Mouse (Mus musculus) hindbrain, postnatal 0 days (tissue): ENCODE measurements around the gene Ankrd28. TPM values are rescaled to one million over a fixed set of nuclear protein-coding genes. Genes with fewer than 3 reads are reported as not detected.

Source experiments
- ATAC-seq: fragments of 200-750 bp; cut with Nextera tagmentation; 2 replicates; pipeline ENCODE4 v1.8.0; 2017; ENCODE audit warnings: mild to moderate bottlenecking, moderate TSS enrichment, moderate library complexity
- DNase-seq: peaks from one replicate; pipeline ENCODE4 v3.0.0-alpha.2; 2015; ENCODE audit warnings: low spot score
- H3K27ac ChIP-seq: fragments of 300-500 bp; sonication (generic); 2 replicates; pipeline ENCODE4 v1.5.1; 2014; ENCODE audit warnings: mild to moderate bottlenecking
- H3K27me3 ChIP-seq: fragments of 300-500 bp; sonication (generic); 2 replicates; pipeline ENCODE4 v1.6.1; 2014; ENCODE audit warnings: low read length, mixed read lengths; ENCODE audit not compliant: insufficient read depth
- H3K36me3 ChIP-seq: fragments of 300-500 bp; sonication (generic); 2 replicates; pipeline ENCODE4 v1.6.1; 2014; ENCODE audit warnings: low read length, mixed read lengths; ENCODE audit not compliant: insufficient read depth
- H3K4me1 ChIP-seq: fragments of 300-500 bp; sonication (generic); 2 replicates; pipeline ENCODE4 v1.6.1; 2014; ENCODE audit warnings: antibody characterized with exemption, low read length, mixed read lengths; ENCODE audit not compliant: insufficient read depth
- H3K4me2 ChIP-seq: fragments of 300-500 bp; sonication (generic); 2 replicates; pipeline ENCODE4 v1.6.1; 2014; ENCODE audit warnings: low read depth, mild to moderate bottlenecking, low read length, moderate library complexity, mixed read lengths
- H3K4me3 ChIP-seq: fragments of 300-500 bp; sonication (generic); 2 replicates; pipeline ENCODE4 v1.5.1; 2014; ENCODE audit warnings: low read length
- H3K9ac ChIP-seq: fragments of 300-500 bp; sonication (generic); replicated peaks from 2 replicates; pipeline ENCODE4 v1.6.1; 2014; ENCODE audit warnings: mild to moderate bottlenecking, low read length, moderate library complexity, mixed read lengths
- H3K9me3 ChIP-seq: fragments of 300-500 bp; sonication (generic); 2 replicates; pipeline ENCODE4 v1.6.1; 2016; ENCODE audit warnings: low read length, mixed read lengths
- CTCF ChIP-seq: IDR thresholded peaks from 2 replicates; pipeline ENCODE4 v1.5.1; 2016; ENCODE audit warnings: antibody characterized with exemption, control low read depth, low read depth
- WGBS: fragments of 180-500 bp; shearing (Covaris S2); extraction: QIAGEN DNeasy Blood & Tissue Kit; methylation state at CpG from one replicate; pipeline ENCODE4 v1.1.7; 2014; 5-methylcytosine and 5-hydroxymethylcytosine counted together
- polyA plus RNA-seq: library from polyadenylated mRNA; unstranded; fragments of >200 nt; fragmentation: Nextera tagmentation; extraction: Ambion mirVana; gene quantifications from 2 replicates; pipeline ENCODE4 v1.2.1, GENCODE M21; 2015
- total RNA-seq: library from RNA; depleted of rRNA; stranded (reverse); fragments of >200 nt; gene quantifications from 2 replicates; pipeline ENCODE4 v1.2.3, GENCODE M21; 2014

Gene Ankrd28
- total and polyA plus RNA-seq, 2 experiments from 2014 or later = 8.1 to 24.9 TPM

DNA sequence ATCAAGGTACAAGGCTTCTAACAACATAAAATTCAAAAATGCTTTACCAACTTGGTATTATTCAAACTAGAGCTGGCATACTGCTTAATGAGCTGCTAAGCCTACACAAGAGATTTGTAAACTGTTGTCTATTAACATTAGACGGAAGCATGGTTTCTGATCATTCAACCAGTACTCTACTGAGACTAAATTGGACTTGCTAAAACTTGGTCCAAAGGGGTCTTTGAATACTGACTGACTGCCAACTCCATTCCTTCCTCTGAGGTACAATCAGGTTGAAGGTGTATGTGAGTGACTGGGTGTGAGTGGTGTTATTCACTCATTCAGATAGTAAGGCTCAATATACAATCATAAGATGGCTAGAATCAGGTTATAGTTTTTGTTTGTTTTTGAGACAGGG, 107.7 kb downstream of the Ankrd28 start:
- Histone ChIP-seq H3K4me3 (no peak overlapping the region), H3K36me3 (peaks cover 34% of the 10 kb centered on the region), H3K27me3 (no peaks in the 10 kb centered on the region), H3K4me1 (no peaks in the 10 kb centered on the region), H3K27ac (no peak overlapping the region), H3K9me3 (no peaks in the 10 kb centered on the region), H3K9ac (no peak overlapping the region), H3K4me2 (no peak overlapping the region)
- ATAC-seq = no peak
- no peak for DNase-seq
- no peak for TF ChIP-seq CTCF
- WGBS = 85% methylated on average over 1 of the region's 1 CpGs

DNA sequence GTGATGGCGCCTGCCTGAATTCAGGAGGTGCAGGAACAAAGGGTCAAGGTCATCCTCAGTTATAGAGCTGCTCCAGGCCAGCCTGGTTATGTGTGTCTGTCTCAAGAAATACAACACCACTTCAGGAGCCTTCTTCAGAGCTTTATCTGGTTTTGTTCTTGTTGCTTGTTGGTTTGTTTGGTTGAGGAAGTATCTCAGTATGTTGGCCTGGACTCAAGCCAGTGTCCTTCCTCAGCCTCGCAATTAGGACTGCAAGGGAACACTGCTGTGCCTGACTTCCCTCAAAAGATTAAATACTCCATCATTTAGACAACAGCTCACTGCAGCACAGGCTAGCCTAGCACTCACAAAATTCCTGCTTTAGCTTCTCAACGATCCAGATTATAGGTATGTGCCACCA, 109.2 kb downstream of the Ankrd28 start:
- 79% methylated on average over 3 of the region's 3 CpGs for WGBS
- no peak for ATAC-seq

DNA sequence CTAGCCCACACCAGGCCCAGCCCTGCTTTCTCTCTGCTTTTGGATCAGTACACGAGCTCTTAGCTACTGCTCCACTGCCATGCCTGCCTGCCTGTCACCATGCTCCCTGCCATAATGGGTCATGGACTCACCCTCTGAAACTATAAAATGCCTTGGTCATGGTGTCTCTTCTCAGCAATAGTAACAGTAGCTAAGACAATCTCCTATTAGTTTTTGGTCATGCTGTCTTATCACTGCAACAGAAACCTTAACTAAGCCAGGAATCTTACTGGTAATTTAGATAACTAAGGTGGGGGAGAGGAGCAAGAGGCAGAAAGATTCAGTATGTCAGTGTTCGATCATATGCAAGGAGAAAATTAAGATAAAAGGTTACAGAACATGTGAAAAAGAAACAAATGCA, 112.1 kb downstream of the Ankrd28 start:
- Histone ChIP-seq H3K27me3 (no peaks in the 10 kb centered on the region), H3K9ac (no peak overlapping the region), H3K36me3 (peaks cover 31% of the 10 kb centered on the region), H3K4me1 (no peaks in the 10 kb centered on the region), H3K27ac (no peak overlapping the region), H3K4me2 (no peak overlapping the region), H3K9me3 (no peaks in the 10 kb centered on the region), H3K4me3 (no peak overlapping the region)
- TF ChIP-seq CTCF = no peak
- ATAC-seq (no peak), DNase-seq (no peak)
- WGBS = 89% methylated on average over 2 of the region's 2 CpGs

More for the DNA sequence above, 109.2 kb downstream of the Ankrd28 start:
- no peak overlapping the region for H3K4me3 ChIP-seq
- no peak for TF ChIP-seq CTCF
- H3K27ac ChIP-seq = no peak overlapping the region
- no peaks in the 10 kb centered on the region for H3K4me1 ChIP-seq
- H3K4me2 ChIP-seq = no peak overlapping the region
- H3K36me3 ChIP-seq = peaks cover 31% of the 10 kb centered on the region
- no peaks in the 10 kb centered on the region for H3K9me3 ChIP-seq
- H3K27me3 ChIP-seq = no peaks in the 10 kb centered on the region
- no peak overlapping the region for H3K9ac ChIP-seq
- DNase-seq = no peak

DNA sequence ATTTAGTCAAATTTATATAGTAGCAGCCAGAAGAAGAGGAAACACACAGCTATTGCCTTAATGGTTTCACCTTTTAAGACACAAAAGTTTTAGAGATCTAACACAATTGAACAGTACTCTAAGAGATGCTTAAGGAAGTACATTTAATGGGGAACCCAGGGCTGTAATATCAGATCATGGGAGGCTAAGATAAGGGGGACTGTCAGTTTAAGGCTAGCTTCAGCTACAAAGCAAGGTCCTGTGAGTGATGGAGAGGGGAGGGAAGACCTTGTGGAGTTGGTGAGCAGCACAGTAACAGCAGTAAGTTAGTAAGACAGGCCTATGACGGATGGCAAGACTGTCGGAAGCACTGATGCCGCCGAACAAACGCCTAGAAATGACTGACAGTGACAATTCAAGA, 113.1 kb downstream of the Ankrd28 start:
- 96% methylated on average over 5 of the region's 5 CpGs for WGBS
- H3K9me3 ChIP-seq = no peaks in the 10 kb centered on the region
- no peak overlapping the region for H3K4me2 ChIP-seq
- no peaks in the 10 kb centered on the region for H3K27me3 ChIP-seq
- H3K9ac ChIP-seq = no peak overlapping the region
- peaks cover 30% of the 10 kb centered on the region for H3K36me3 ChIP-seq
- no peak for DNase-seq
- no peaks in the 10 kb centered on the region for H3K4me1 ChIP-seq
- ATAC-seq = no peak
- H3K4me3 ChIP-seq = no peak overlapping the region
- no peak overlapping the region for H3K27ac ChIP-seq
- no peak for TF ChIP-seq CTCF

DNA sequence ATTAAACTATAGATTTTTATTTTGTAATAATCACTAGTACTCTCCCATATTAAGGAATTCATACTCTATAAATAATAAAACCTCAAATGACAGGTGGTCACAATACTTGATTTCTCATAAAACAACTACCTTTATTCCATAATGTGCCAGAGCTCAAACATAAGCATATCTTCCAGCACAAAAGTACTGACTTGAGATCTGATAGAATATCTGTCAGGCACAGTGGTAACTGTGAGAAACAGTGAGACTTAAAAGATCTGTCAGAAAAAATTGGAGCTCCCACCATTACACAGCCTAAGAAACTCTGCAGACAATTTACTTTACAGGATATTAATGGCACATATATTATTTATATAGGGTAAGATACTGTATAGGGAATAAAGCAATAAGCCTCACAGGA, 114.8 kb downstream of the Ankrd28 start:
- no peak for TF ChIP-seq CTCF
- H3K4me1 ChIP-seq = no peaks in the 10 kb centered on the region
- no peak for DNase-seq
- no peaks in the 10 kb centered on the region for H3K9me3 ChIP-seq
- no peak overlapping the region for H3K4me3 ChIP-seq
- no peak for ATAC-seq
- no peak overlapping the region for H3K4me2 ChIP-seq
- H3K9ac ChIP-seq = no peak overlapping the region
- no peak overlapping the region for H3K27ac ChIP-seq
- H3K27me3 ChIP-seq = no peaks in the 10 kb centered on the region
- H3K36me3 ChIP-seq = peaks cover 34% of the 10 kb centered on the region

DNA sequence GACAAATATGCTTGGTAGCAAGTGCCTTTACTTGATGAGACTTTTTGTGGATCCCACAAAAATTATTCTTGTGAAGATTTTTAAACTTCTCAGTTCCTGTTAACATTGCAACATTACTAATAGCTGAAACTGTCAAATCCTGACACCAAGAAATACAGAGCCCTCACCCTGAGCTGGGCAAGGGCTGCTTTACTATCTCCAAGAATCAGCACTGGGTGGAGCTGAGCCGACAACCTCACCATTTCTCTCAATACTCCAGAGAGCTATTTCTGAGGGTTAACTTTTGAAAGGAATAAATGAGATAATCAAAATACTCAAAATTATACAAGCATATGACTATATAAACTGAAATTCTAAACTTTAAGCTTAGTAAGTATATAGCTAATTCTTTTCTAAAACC, 121.1 kb downstream of the Ankrd28 start:
- Histone ChIP-seq H3K9ac (no peak overlapping the region), H3K27ac (no peak overlapping the region), H3K4me1 (no peaks in the 10 kb centered on the region), H3K4me3 (no peak overlapping the region), H3K27me3 (no peaks in the 10 kb centered on the region), H3K9me3 (no peaks in the 10 kb centered on the region), H3K36me3 (peaks cover 36% of the 10 kb centered on the region), H3K4me2 (no peak overlapping the region)
- TF ChIP-seq CTCF = no peak
- DNase-seq (no peak), ATAC-seq (no peak)
- WGBS = 95% methylated on average over 1 of the region's 1 CpGs

DNA sequence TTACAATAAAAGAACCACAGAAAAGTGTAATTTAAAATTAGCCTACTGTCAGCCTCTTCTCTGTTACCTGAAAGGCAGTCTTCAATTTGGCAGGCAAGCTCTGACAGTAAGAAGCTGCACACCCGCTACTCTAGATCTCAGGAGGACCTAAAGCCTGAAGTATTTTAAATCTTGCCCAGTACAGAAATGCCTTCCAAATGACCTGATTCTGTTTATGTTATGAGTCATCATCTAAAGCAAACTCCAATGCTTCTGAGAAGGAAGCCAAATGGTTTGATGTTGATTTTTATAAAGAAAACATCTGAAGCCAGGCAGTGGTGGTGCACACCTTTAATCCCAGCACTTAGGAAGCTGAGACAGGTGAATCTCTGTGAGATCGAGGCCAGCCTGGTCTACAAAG, 130.1 kb downstream of the Ankrd28 start:
- Histone ChIP-seq H3K27me3 (no peaks in the 10 kb centered on the region), H3K36me3 (peaks cover 38% of the 10 kb centered on the region), H3K4me3 (no peak overlapping the region), H3K27ac (no peak overlapping the region), H3K9me3 (no peaks in the 10 kb centered on the region), H3K4me1 (no peaks in the 10 kb centered on the region), H3K9ac (no peak overlapping the region), H3K4me2 (no peak overlapping the region)
- WGBS = 85% methylated on average over 2 of the region's 2 CpGs
- TF ChIP-seq CTCF = no peak
- ATAC-seq (no peak), DNase-seq (no peak)

DNA sequence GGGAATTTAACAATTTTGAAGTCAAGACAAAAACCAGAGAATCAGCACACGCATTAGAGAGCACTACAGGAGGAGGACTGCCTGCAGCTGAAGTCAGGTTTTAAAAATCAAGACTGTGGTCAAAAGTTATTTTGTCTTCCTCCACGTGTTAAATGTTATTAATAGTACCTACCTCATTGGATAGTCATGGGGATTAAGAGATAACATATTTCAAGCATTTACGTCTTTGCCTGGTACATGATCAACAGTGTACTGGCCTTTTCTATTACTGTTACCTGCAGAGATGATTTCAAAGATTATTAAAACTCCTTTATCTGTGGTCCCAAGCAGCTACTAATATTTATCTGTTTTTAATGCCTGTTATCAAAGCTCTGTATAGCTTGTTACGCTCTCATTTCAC, 132.7 kb downstream of the Ankrd28 start:
- no peak for TF ChIP-seq CTCF
- DNase-seq (no peak), ATAC-seq (no peak)
- no peaks in the 10 kb centered on the region for H3K4me1 ChIP-seq
- WGBS = 92% methylated on average over 4 of the region's 4 CpGs
- no peak overlapping the region for H3K4me3 ChIP-seq
- no peaks in the 10 kb centered on the region for H3K9me3 ChIP-seq
- H3K27ac ChIP-seq = no peak overlapping the region
- H3K27me3 ChIP-seq = no peaks in the 10 kb centered on the region
- H3K9ac ChIP-seq = no peak overlapping the region
- H3K36me3 ChIP-seq = peaks cover 20% of the 10 kb centered on the region
- no peak overlapping the region for H3K4me2 ChIP-seq
